Mouse (Mus musculus) adrenal gland, postnatal 14 days (tissue): ENCODE data around the gene Rab26. TPM values are rescaled to one million over a fixed set of nuclear protein-coding genes. Genes with fewer than 3 reads are reported as not detected.

Source experiments
- DNase-seq: peaks from one replicate; pipeline ENCODE4 v3.0.0; 2021; ENCODE audit warnings: mixed read lengths
- total RNA-seq: library from RNA; stranded (reverse); gene quantifications from 2 replicates; pipeline ENCODE4 v1.2.3, GENCODE M21; 2021

Rab26 gene
- total RNA-seq, 1 experiment from 2014 or later = 1.1 TPM

DNA sequence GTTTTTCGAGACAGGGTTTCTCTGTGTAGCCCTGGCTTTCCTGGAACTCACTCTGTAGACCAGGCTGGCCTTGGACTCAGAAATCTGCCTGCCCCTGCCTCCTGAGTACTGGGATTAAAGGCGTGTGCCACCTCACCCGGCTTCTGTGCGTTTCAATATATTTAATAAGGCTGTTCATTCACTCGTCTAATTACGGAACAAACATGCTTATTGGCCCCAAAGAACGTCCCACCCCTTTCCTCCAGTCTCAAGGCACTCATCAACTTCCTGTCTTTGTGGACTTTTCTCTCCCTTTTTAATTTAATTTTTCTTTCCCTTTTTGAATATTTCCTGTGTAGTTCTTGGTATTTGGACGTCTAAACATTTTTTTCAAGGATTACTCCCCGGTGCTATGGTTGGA lies 14.4 kb upstream of the Rab26 start:
- DNase-seq = no peak

DNA sequence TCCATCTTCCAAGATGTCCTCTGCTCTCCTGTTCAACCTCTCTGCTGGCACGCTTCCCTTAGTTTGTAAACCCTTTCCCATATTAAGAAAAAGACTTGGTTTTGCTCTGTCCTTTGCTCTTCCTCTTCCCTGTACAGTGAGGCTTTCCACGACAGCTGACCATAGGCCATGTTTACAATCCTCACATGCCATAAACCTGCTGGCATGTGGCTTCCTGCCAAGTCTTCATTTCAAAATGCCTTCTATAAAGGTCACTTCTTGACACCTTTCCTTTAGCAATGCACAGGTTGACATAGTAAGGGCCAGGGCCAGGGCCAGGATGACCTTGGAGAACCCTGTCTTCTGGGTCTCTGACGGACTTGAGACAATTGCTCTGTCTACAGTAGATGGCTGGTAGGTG lies 12.2 kb upstream of the Rab26 start:
- DNase-seq = no peak

DNA sequence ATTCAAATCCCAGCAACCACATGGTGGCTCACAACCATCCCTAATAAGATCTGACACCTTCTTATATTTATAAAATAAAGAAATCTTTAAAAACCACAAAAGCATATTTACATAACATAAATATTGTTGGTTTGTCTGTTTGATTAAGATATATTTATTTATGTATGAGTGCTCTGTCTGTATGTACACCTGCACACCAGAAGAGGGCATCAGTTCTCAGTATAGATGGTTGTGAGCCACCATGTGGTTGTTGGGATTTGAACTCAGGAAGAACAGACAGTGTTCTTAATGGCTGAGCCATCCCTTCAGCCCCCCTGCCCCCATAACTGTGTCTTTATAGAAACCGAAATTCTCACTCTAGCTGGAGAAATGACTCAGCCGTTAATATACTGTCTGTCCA lies 11.2 kb upstream of the Rab26 start:
- no peak for DNase-seq

DNA sequence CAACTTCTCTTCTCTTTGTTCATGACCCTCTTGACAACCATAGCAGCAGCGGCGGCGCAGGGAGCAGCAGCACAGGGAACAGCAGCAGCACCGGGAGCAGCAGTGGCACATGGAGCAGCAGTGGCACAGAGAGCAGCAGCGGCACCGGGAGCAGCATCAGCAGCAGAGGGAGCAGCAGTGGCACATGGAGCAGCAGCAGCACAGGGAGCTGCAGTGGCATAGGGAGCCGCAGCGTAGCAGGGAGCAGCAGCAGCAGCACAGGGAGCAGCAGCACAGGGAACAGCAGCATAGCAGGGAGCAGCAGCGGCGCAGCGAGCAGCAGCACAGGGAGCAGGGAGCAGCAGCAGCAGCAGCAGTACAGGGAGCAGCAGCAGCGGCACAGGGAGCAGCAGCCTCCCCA lies 10.6 kb upstream of the Rab26 start:
- DNase-seq = no peak

DNA sequence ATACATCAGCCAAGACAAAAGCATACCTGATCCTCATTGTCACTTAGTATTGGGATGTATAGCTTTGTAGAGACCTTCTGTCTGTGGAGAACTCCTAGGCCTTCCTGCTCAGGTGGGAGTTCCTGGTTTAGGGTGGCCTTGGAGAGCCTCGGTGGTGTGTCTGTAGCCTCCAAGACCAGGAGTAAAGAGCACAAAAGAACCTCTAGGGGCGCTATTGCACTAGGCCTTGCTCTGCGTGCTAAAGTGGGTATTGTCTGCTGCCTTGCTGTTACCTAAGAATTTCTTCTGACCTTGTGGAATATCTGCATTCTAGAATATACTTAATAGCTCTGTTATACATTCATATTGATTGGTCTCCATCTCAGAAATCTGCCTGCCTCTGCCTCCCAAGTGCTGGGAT lies 6.4 kb upstream of the Rab26 start:
- peak; percentile 68 for DNase-seq

DNA sequence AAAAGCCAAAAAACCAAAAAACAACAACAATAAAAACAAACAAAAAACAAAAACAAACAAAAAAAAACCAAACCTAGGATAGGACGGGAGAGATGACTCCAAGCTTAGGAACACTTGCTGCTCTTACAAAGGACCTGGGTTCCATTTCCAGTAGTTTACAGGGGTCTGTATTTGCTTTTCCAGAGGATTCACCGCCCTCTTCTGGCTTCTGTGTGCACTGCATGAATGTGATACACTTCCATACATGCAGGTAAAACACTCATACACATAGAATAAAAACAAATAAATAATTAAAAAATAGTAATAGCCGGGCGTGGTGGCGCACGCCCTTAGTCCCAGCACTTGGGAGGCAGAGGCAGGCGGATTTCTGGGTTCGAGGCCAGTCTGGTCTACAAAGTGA lies 4.9 kb upstream of the Rab26 start:
- DNase-seq = peak; percentile 52

DNA sequence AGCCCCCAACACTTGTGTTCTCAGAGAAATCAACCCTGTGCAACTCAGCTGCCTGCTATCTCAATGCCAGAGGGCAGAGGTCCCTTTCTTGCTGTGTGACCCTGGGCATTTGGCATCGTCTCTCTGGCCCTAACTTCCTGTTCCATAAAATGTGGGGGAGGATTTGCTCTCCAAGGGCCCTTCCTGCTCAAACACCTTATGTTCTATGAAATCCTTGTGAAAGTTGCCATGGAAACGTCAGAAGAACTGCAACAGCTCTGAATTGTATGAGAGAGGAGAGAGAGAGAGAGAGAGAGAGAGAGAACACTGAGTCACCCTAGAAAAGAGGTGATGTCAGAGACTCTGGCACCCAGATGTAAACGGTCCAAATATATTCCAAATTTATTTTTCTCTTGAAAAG lies 3.5 kb upstream of the Rab26 start:
- DNase-seq = no peak

DNA sequence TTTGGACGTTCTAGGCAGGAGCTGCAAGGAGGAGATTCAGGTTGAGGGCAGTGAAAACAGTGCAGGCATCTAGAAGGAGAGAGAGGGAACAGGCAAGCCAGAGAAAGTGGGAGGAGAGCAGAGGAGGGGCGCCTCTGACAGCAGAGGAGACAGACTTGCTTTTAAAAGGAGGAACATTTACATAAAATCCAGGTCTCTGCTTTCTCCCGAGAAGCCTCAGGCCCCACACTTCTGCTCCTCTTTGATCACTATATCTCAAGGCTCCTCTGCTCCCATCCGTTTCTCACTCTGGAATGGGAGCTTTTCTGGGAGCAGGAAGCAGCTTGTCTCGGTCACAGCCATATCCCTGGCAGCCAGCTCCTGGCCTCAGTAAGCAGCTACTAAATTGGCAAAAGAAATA lies 1.3 kb upstream of the Rab26 start:
- DNase-seq = no peak

DNA sequence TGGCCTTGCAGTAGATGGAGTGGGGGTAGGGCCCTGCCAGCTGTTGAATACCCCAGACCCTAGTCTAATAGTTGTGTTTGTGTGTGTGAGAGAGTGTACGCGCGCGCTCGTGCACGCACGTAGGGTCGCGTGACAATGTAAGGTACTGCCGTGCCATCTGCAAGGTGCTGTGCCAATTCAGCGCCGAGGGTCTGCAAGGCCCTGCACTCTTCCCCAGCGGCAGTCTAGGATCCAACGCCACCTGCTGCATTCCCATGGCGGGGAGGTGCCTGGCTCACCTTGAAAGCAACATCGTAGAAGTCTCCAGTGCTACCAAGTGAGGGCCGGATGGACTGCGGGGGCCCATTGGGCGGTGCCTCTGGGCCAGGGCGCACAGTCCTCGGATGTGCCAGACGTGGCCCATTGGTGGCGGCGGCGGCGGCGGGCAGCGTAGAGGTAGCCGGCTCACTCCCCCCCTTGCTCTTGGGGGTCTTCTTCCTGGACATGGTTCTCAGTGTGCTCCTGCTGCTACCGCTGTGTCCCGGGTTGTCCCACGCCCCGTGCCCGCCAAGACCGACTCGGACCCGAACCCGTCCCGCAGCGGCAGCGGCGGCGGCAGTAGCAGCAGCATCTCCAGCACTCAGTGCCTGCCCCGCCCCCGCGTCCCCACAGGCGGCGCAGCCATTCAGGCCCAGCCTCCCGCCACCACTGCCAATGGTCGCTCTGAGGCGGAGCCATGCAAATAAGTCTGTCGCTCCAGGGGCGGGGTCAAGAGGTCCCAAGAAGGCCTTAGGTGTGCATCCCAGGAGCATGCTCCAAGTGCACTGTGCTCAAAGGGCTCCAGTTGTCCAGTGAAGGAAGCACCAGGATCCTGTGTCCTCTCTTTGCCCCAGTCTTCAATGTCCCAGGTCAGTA lies 664 bp downstream of the Rab26 start:
- DNase-seq = peak; percentile 94

DNA sequence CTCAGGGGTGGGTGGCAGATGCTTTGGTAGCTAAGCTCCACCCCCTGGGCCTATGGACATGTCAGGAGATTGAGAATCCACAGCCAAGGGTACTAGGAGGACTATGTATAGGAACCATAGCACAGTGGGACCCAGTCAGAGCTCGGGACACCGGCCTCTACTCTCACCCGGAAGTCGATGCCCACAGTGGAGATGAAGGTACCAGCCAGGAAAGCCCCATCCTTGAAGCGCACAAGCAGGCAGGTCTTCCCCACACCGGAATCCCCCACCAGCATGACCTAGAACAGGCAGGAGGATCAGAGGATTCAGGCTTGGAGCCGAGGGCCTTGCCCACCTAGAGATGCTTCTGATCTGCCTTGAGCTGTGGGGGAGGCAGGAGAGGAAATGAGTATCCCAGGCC lies 2.0 kb downstream of the Rab26 start:
- no peak for DNase-seq

DNA sequence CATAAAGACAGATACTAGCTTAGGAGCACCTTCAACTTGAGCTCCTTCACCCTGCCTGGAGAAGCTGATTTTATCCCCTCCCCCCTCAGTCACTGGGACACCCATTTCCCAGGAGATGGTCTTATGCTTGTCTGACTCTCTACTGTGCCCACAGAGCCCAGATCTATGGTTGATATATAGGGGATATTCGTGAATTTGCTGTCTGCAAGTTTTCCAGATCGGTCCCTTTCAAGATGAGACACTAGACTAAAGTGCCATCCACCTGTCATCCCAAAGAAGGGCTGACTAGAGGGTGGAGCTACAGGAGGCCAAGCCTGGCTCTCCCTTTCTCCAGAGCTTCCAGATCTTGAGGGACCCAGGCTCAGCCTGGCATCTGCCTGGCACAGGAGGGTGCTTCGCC lies 2.9 kb downstream of the Rab26 start:
- no peak for DNase-seq

DNA sequence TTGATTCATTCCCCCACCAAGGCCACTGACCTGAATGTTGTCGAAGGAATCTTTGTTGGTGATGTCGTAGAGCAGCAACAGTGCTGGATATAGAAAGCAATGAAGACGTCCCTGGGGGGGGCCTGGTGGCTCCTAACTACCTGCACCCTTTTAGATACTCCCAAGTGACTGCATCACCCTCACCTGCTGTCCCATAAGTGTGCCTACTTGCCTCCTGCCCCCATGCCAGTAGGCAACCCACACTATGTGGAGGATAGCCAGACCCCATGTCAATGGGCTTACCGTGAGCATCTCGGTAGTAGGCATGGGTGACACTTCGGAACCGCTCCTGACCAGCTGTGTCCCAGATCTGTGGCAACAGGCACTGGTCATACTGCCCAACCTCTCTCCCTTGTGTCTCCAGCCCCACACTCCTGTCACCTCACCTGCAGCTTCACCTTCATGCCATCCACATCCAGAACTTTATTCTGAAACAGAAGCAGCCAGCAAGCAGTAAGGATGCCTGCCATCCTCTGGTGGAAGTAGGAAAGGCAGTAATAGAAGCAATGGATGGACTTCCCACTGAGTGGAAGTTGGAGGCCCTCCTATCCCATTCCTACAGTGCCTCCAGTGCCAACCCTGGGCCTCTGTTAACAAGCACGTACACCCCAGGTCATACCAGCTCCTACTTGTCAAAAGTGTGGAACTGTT lies 3.5 kb downstream of the Rab26 start:
- no peak for DNase-seq

DNA sequence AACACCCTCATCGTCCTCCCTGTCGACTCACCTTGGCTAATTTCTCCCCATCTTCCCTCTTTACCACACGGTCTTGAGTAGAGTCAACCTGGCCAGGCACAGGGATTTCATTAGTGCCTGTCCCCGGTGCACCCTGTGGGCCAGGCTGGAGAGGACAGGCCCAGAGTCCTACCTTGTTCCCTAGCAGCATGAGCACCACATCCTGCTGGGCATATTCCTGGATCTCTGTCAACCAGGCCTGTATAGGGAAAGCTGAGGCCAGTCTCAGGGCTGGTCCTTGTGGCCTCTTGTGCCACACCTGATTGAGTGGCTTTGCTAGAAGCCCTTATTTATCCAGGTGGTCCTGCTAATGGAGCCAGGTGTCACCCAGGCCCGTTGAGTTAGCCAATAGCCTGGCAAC lies 4.1 kb downstream of the Rab26 start:
- no peak for DNase-seq

DNA sequence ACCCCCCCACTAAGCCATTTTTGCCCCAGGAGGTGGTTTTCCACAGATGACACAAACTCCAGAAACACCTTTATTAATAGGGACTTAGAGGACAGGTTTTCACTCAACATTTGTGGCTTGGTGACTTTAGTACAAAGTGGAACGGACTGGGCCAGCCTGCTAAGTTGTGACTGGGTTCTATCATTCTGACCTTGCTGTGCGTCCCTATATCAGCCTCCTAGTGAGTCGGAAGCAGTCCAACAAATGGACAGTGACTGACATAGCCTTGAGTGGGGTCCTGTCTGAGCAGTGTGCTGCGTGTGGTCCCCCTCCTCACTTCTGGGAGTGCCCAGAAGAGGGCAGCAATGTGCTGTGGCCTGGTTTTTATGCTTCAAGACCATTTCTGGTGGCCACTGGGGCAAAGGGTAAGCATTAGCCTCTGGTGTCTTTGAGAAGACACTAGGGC lies 5.0 kb downstream of the Rab26 start:
- DNase-seq = peak; percentile 73

DNA sequence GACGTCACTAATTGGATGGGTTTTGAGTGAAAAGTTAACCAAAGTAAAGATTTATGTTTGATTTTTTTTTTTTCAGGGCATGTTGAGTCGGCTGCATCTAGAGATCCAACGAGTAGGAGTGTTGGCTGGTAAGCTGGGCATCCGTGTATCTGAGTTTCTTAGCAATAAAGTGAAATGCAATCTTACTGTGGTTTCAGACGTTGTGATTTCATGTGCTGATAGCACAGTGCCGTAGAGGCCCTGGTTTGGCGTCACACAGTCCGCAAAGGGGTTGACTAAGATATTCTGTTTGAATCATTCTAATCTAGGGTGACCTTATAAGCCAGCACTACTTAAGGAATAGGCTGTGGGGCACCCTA lies 5.5 kb downstream of the Rab26 start:
- DNase-seq = no peak

DNA sequence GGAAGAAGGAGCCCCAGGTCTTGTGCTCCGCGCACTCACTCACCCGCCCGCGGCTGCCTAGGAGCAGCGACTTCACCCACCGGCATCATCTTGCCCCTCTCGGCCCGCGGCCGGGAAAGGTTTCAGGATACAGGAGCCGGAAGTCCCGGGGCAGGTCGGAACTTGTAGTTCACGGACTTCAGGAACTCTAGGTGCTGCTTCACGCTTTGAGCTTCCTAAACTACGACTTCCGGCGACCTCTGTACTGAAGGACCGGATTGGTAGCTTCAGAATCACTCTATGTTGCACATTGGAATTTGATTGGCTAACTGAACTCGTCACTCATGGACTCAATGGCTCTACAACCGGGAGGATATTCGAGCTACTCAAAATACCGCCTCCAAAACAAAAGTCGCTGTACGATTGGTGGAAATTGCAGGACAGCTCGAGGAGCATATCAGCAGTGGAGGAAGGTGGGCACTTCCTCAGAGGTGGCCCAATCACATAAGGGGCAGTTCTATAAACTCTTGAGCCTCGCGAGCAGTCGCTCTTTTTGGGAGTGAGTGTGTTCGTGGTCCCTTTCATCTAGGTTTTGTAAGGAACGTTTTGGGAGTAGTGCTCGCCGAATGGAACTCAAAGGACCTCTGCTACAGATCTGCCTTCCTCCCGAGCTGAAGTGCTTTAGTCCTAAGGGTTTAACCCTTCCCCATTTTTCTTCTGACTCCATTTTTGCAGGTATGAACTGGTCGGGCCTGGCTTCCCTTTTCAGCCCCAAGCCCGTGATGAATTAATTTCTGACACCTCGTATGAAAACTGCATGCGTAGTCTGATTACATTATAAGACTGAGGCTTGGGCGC lies 6.1 kb downstream of the Rab26 start, which contains the start of gene Traf7:
TSS of gene Traf7 (minus strand) at position 216 of the 837 bp plus-strand sequence.
- peak; percentile 93 for DNase-seq

DNA sequence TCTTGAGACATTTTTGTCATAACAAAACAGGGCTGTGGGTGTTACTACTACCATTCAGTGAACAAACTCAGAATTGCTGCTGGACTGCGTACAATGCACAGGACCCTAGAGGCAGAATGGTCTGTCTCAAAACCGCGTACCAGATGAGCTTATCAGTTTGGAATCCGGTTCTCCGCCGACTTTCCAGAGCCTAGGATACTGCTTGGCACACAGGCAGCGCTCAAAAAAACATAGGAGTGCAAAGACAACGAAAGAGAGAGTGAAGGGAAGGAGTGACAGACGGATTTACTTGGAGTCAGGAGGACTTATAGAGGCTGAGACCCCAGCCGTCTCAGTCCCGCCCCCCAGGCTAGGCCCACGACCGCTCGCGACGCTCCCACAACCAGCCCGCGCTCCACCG lies 6.7 kb downstream of the Rab26 start:
- DNase-seq = no peak

DNA sequence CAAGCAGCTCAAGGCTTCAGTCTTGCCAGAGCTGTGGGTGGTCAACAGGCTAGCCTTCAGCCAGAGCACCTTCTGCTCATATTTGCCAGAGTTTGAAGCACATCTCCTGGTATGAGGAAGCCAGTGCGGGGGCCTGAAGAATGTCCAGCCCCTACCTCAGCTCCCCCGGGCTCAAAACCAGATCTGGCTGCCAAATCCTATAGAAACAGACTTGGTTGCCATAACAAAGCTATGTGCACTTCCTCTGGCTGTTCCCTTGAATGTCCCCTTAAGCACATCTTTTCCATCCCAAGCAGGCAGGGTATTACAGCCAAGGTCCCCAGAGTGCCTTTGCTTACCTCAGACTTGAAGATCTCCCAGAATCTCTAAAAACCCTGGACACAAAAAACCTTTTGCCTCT lies 9.3 kb downstream of the Rab26 start:
- DNase-seq = no peak

DNA sequence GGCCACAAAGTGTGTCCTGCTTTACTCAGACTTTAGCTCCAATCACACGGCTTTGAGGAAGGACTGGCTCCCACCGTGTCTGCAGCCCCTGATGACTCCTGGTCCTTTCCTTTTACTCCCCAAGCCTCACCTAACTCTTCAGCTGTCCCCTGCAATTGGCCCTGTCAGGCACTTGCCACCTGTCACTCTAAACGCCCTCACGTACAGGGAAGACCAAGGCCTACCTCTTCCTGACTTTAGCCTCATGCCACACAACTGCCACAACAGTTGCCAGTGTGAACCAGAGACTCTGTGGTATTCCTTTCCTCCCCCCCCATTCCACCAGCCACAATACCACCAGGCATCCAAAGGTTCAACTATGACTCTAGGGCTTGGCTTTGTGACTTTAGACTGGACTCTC lies 13.6 kb downstream of the Rab26 start:
- DNase-seq = no peak

DNA sequence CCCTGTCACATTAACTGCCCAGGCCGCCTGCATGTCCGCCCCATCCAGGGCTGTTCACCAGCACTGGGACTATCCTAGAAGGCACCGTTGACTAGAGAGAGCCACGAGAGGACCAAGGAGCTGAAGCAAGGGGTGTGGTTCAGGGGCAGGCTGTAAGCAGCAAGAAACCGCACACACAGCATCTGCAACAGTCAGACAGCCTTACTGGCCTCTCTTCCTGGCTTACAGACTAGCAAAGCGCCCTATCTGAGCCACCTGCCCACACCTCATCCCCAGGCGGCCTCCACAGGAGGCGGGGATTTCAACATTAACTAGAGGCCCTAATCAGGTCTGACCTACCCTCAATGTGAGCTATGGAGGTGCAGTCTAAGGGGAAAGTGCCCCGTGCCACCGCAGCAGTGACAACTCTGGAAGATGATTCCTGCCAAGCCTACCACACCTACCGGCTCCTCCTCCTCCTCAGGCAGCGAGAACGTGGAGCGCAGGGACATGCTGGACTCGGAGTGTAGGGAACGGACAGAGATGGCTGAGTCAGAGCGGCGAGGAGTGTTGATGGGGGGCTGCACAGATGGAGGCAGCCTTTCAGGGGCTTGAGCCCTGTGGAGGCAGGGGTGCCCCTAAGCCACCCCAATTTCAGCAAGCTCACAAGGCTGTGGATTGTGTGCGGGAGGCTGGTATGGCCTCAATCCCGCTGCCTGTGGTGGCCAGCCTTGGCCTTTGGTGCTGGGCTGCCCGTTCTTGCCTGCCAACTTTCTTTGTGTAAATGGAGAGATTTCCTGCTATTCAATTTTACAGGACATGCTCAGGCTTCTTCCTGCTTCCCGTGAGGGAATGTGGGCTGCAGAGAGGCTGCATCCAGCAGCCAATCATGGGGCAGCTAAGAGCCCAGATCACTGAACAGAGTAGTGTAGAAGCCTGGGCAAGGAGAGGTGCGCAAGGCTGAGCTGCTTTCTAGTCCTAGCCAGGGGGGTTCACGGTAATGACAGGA lies 19.4 kb downstream of the Rab26 start:
- DNase-seq = peak; percentile 40

DNA sequence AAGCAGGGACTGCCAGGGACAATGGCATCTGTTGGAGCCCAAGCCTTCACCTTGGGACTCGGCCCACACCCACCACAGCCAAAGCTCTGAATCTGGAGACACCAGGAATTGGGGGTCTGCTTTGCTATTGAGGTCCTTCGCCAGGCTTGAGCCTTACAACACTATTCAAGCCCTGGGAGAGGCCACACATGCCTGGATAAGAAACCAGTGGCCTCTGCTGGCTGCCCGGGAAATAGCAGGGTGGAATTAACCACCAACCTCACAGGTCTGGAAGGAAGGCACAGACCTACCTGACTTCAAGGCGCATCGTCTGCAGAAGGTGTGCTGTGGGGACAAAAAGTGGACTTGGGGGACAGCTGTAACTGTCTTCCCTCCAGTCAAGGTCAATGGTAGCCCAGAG lies 20.4 kb downstream of the Rab26 start:
- peak; percentile 79 for DNase-seq
